Mouse (Mus musculus) heart, embryonic 13.5 days (tissue): ENCODE measurements around the gene Ccr1. TPM values are rescaled to one million over a fixed set of nuclear protein-coding genes. Genes with fewer than 3 reads are reported as not detected.

ENCODE experiments used
- ATAC-seq: fragments of 200-750 bp; cut with Nextera tagmentation; 2 replicates; pipeline ENCODE4 v1.8.0; 2017; ENCODE audit warnings: moderate TSS enrichment; ENCODE audit not compliant: insufficient number of reproducible peaks, low FRiP score, low TSS enrichment; ENCODE audit errors: extremely low read depth
- H3K27ac ChIP-seq: fragments of 300-500 bp; sonication (generic); replicated peaks from 2 replicates; pipeline ENCODE4 v1.5.1; 2015; ENCODE audit warnings: moderate library complexity, mild to moderate bottlenecking, inconsistent platforms
- H3K27me3 ChIP-seq: fragments of 300-500 bp; sonication (generic); replicated peaks from 2 replicates; pipeline ENCODE4 v1.6.1; 2015; ENCODE audit warnings: mild to moderate bottlenecking, inconsistent platforms
- H3K36me3 ChIP-seq: fragments of 300-500 bp; sonication (generic); 2 replicates; pipeline ENCODE4 v1.6.1; 2015; ENCODE audit warnings: mild to moderate bottlenecking, inconsistent platforms
- H3K4me1 ChIP-seq: fragments of 300-500 bp; sonication (generic); 2 replicates; pipeline ENCODE4 v1.6.1; 2015; ENCODE audit warnings: inconsistent platforms
- H3K4me2 ChIP-seq: fragments of 300-500 bp; sonication (generic); 2 replicates; pipeline ENCODE4 v1.6.1; 2015; ENCODE audit warnings: inconsistent platforms, mild to moderate bottlenecking, moderate library complexity
- H3K4me3 ChIP-seq: fragments of 300-500 bp; sonication (generic); 2 replicates; pipeline ENCODE4 v1.5.1; 2015; ENCODE audit warnings: moderate library complexity, mild to moderate bottlenecking, inconsistent platforms
- H3K9ac ChIP-seq: fragments of 300-500 bp; sonication (generic); 2 replicates; pipeline ENCODE4 v1.6.1; 2015; ENCODE audit warnings: inconsistent platforms, mild to moderate bottlenecking, moderate library complexity
- H3K9me3 ChIP-seq: fragments of 300-500 bp; sonication (generic); 2 replicates; pipeline ENCODE4 v1.6.1; 2016; ENCODE audit warnings: inconsistent platforms
- WGBS: fragments of 180-500 bp; shearing (Covaris S2); methylation state at CpG from one replicate; pipeline ENCODE4 v1.1.7; 2015; ENCODE audit warnings: mixed read lengths; 5-methylcytosine and 5-hydroxymethylcytosine counted together
- polyA plus RNA-seq: library from polyadenylated mRNA; unstranded; fragments of >200 nt; fragmentation: Nextera tagmentation; extraction: Ambion mirVana; gene quantifications from 2 replicates; pipeline ENCODE4 v1.2.1, GENCODE M21; 2015

Gene Ccr1
- polyA plus RNA-seq, 1 experiment from 2014 or later = 1.4 TPM

DNA sequence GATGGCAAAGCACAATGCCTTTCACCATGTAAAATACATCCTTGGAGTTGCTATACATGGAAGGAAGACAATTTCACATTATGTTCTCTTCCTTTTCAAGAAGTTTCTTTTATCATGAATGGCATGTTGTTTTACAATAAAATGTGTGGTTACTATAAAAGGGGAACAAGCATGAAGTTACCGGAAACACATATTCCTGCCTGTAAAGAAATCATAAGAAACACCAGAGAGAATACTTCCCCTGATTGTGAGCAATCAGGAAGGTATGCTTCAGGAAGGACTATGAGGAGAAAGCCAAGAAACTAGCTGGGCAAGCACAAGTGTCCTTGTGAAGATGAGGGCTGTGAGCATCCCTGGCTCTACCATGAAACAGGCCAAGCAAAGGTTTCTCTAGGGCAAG is 17.3 kb downstream of the Ccr1 start:
- H3K4me2 ChIP-seq = no peak overlapping the region
- no peak overlapping the region for H3K4me3 ChIP-seq
- no peaks in the 10 kb centered on the region for H3K36me3 ChIP-seq
- no peak overlapping the region for H3K9ac ChIP-seq
- no peak overlapping the region for H3K27ac ChIP-seq
- WGBS = 91% methylated on average over 1 of the region's 1 CpGs
- no peak for ATAC-seq
- H3K4me1 ChIP-seq = no peaks in the 10 kb centered on the region
- no peaks in the 10 kb centered on the region for H3K9me3 ChIP-seq
- H3K27me3 ChIP-seq = no peaks in the 10 kb centered on the region

DNA sequence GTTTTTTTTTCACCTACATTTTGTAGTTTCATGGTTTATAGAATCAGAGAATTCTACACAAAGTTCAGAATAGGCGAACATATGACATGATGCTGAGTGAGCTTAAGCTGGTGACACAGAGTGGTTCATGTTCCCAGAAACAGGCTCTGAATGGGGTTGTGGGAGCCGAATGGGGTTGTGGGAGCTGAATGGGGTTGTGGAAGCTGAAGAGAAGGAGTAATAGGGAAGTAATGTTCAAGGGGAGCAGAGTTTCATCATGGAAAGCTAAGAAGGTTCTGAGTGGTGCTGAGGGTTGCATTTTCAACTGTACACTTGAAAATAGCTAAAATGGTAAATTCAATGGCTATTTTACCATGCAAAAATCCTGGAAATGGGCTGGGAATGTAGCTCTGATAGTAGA is 19.1 kb downstream of the Ccr1 start:
- H3K27me3 ChIP-seq = no peaks in the 10 kb centered on the region
- H3K4me2 ChIP-seq = no peak overlapping the region
- H3K4me3 ChIP-seq = no peak overlapping the region
- 71% methylated on average over 2 of the region's 2 CpGs for WGBS
- H3K4me1 ChIP-seq = no peaks in the 10 kb centered on the region
- H3K36me3 ChIP-seq = no peaks in the 10 kb centered on the region
- no peak overlapping the region for H3K9ac ChIP-seq
- no peaks in the 10 kb centered on the region for H3K9me3 ChIP-seq
- no peak overlapping the region for H3K27ac ChIP-seq
- no peak for ATAC-seq

DNA sequence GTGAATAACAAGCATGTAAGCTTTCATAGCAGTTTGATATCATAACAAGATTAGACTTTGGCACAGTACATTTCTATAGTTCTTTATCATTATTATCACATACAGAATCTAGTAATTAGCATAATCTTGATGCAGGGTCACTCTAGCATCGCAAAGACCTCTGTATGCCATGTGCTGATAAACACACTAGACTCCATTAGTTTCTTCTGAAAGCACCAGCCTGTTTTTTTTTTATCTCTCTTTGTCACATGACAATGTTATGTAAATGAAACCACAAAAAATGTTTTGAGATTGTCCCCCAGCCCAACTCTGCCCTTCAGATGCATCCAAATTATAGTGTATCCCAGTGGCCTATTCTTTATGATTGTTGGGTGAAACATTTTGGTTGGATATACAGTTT is 20.7 kb downstream of the Ccr1 start:
- no peaks in the 10 kb centered on the region for H3K36me3 ChIP-seq
- H3K4me1 ChIP-seq = no peaks in the 10 kb centered on the region
- H3K9ac ChIP-seq = no peak overlapping the region
- H3K4me3 ChIP-seq = no peak overlapping the region
- no peak for ATAC-seq
- no peak overlapping the region for H3K4me2 ChIP-seq
- 60% methylated on average over 1 of the region's 1 CpGs for WGBS
- H3K9me3 ChIP-seq = no peaks in the 10 kb centered on the region
- no peak overlapping the region for H3K27ac ChIP-seq
- H3K27me3 ChIP-seq = no peaks in the 10 kb centered on the region

DNA sequence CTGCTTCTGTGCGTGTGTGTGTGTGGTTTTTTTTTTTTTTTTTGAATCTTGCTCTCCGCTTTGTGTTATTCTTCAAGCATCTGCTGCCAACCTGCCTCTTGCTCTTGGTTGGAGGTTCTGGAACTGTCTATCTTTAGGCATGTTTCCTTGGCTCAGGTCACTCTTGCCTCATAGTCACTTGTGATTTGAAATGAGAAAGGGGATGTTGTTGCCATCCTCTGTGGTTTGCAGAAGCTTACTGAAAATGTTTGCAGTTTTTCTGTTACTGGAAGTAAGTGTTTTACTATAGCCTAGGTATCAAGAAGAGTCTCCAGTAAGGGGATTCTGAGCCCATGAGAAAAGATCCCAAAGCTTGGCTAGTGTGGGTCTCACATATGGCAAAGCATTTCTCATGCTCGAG is 26.5 kb downstream of the Ccr1 start:
- Histone ChIP-seq H3K9me3 (no peaks in the 10 kb centered on the region), H3K36me3 (no peaks in the 10 kb centered on the region), H3K4me3 (no peak overlapping the region), H3K27me3 (no peaks in the 10 kb centered on the region), H3K27ac (no peak overlapping the region), H3K4me1 (peaks cover 13% of the 10 kb centered on the region; the same call in 1 of the 2 replicates), H3K4me2 (no peak overlapping the region), H3K9ac (no peak overlapping the region)
- WGBS = 81% methylated on average over 3 of the region's 3 CpGs
- ATAC-seq = no peak

DNA sequence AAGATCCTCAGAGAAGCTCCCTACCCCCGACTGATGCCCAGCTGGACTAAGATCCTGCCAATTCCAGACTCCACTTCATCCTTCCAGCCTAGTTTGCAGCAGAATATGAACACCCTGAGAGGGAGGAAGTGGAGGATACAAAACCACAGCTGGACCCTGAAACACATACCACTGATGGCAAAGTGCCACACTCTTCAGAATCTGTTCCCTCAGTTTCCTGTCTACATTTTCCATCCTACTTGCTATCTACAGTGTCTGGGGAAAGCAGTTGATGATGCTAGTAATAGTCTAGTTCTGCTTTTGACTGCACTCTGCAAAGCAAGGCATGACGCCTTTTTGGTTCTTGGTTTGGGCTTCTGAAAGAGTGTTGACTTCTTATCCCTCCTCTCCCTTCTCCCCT is 27.2 kb downstream of the Ccr1 start:
- Histone ChIP-seq H3K4me2 (no peak overlapping the region), H3K36me3 (no peaks in the 10 kb centered on the region), H3K27me3 (no peaks in the 10 kb centered on the region), H3K4me3 (no peak overlapping the region), H3K4me1 (peaks cover 13% of the 10 kb centered on the region; the same call in 1 of the 2 replicates), H3K9me3 (no peaks in the 10 kb centered on the region), H3K27ac (peak overlapping the region; percentile 56), H3K9ac (no peak overlapping the region)
- 49% methylated on average over 2 of the region's 2 CpGs for WGBS
- ATAC-seq = no peak

DNA sequence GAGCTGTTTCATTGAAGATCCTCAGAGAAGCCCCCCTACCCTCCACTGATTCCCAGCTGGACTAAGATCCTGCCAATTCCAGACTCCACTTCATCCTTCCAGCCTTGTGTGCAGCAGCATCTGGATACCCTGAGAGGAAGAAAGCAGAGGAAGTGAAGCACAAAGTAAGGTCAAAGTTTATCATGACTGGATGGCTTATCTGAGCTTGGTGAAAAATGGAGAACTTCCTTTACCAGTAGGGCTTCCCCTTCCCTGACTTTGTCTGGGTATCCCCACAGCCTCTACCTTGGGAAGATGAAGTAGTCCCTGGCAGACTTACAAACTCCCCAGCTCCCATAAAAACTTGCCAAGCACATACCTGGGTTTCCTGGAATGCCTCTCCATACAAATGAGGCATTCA is 27.9 kb downstream of the Ccr1 start:
- Histone ChIP-seq H3K9me3 (no peaks in the 10 kb centered on the region), H3K27ac (peak overlapping the region; percentile 56), H3K4me2 (no peak overlapping the region), H3K4me1 (peaks cover 13% of the 10 kb centered on the region; the same call in 1 of the 2 replicates), H3K4me3 (no peak overlapping the region), H3K9ac (no peak overlapping the region), H3K36me3 (no peaks in the 10 kb centered on the region), H3K27me3 (no peaks in the 10 kb centered on the region)
- ATAC-seq = no peak

DNA sequence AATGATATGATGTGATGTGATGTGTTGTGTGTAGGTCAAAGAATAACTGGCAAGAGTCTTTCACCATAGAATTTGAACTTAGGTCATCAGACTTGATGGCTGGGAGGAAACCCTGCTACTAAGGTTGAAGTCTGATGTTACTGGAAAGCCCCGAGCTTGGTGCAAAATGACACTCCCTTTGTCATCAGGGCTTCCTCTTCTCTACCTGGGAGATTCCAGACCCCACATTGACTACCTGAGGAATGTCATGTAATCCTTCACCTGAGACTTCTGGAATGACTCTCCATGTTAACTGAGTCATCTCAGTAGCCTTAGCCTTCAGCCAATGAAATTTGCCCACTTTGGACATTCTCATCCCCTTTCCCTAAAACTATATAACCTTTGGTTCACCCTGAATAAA is 28.3 kb downstream of the Ccr1 start:
- Histone ChIP-seq H3K36me3 (no peaks in the 10 kb centered on the region), H3K4me3 (no peak overlapping the region), H3K9me3 (no peaks in the 10 kb centered on the region), H3K27me3 (no peaks in the 10 kb centered on the region), H3K9ac (no peak overlapping the region), H3K4me1 (peaks cover 13% of the 10 kb centered on the region; the same call in 1 of the 2 replicates), H3K27ac (no peak overlapping the region), H3K4me2 (no peak overlapping the region)
- 56% methylated on average over 1 of the region's 1 CpGs for WGBS
- ATAC-seq = no peak

DNA sequence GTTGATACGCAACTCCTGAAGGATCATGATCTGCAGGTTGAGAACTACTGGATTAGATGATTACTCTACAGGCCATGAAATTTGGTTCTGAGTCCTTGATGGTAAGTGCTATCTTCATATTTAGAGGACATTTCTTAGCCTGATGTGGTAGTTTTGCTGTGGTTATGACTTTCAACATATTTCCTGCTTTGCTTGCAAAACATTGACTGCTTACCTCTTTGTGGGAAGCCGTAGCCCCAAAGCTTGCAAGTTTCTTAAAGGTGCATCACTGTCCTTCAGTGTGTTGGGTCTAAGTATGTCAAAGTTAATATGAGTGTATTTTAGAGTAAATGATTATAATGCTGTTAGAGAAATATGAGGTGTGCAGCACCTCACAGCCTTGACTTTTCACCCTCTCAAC is 30.5 kb downstream of the Ccr1 start:
- Histone ChIP-seq H3K4me3 (no peak overlapping the region), H3K9ac (no peak overlapping the region), H3K27me3 (no peaks in the 10 kb centered on the region), H3K4me2 (no peak overlapping the region), H3K9me3 (no peaks in the 10 kb centered on the region), H3K36me3 (no peaks in the 10 kb centered on the region), H3K27ac (no peak overlapping the region), H3K4me1 (peaks cover 13% of the 10 kb centered on the region; the same call in 1 of the 2 replicates)
- 83% methylated on average over 2 of the region's 2 CpGs for WGBS
- ATAC-seq = no peak

DNA sequence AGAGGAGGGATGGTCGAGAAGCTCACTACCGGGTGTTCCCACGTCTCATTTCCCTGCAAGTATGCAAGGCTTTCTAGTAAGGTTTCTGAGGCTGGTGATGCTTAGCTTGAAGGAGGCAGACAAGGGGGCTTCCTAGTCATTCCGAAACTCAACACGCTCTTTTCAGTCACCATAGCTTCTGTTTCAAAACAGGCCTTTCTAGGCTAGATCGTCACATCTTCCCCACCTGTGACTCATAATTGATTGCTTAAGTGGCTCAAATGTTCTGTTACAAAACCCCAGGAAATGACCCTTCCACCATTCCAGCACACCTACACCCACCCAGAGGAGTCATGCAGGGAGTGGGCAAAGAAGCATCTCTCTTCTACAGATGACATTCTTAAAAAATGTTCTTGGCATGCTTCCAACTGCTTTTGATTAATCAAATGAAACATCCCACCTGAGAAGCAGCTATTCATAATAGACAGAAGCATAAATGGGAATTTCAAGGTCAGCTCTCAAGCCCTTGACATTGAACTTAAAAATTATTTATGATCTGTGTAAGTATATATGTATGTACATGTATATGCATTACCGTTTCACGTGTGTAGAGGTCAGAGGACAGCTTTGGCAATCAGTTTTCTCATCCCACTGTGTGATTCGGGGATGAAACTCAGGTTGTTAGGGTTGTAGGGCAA is 31.8 kb downstream of the Ccr1 start:
- H3K27ac ChIP-seq = no peak overlapping the region

DNA sequence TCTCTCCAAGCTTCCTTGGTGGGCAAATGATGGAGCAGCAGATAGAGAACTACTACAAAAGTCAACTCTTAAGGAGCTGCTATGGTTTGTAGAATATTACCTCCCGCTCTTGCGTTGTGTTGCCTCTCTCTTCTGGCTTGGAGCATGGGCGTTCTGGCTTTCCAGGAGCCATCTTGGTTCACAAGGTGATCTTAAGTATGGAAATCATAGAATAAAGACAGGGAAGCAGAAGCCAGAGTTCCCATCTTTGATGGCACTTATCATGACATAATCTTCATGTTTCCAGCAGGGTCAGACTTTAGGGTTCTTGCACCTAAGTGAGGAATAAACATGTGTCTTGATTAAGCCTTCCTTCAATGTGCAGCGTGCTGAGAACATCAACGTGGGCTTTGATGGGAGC is 32.7 kb downstream of the Ccr1 start:
- Histone ChIP-seq H3K9me3 (no peaks in the 10 kb centered on the region), H3K9ac (no peak overlapping the region), H3K4me3 (no peak overlapping the region), H3K4me2 (no peak overlapping the region), H3K27me3 (no peaks in the 10 kb centered on the region), H3K4me1 (peaks cover 9% of the 10 kb centered on the region), H3K27ac (no peak overlapping the region), H3K36me3 (no peaks in the 10 kb centered on the region)
- 85% methylated on average over 5 of the region's 5 CpGs for WGBS
- no peak for ATAC-seq

More for the DNA sequence above, 31.8 kb downstream of the Ccr1 start:
- no peaks in the 10 kb centered on the region for H3K27me3 ChIP-seq
- H3K9ac ChIP-seq = no peak overlapping the region
- ATAC-seq = no peak
- 78% methylated on average over 9 of the region's 9 CpGs for WGBS
- no peak overlapping the region for H3K4me3 ChIP-seq
- peaks cover 14% of the 10 kb centered on the region for H3K4me1 ChIP-seq
- H3K4me2 ChIP-seq = no peak overlapping the region
- H3K9me3 ChIP-seq = no peaks in the 10 kb centered on the region
- H3K36me3 ChIP-seq = no peaks in the 10 kb centered on the region

DNA sequence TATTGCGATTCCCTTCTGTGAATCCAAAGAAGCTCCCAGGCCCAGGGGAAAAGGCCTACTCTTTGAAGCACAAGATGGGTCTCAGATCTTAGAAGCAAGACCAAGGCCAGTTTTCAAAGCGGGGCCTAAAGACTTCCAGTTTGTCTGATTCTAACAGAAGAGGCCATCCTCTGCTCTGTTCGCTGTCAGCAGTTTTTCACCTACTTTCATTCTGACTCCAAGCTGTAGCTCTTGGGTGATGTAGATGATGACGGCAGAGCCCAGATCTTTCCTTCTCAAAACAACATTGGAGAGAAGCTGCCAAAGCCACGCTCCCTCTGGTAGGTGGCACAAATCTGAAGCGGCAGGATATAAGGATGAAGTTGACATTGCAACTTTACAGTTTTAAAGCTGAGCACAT is 33.1 kb downstream of the Ccr1 start:
- Histone ChIP-seq H3K4me2 (no peak overlapping the region), H3K27me3 (no peaks in the 10 kb centered on the region), H3K36me3 (no peaks in the 10 kb centered on the region), H3K4me3 (no peak overlapping the region), H3K9ac (no peak overlapping the region), H3K9me3 (no peaks in the 10 kb centered on the region), H3K4me1 (peaks cover 10% of the 10 kb centered on the region; the same call in 1 of the 2 replicates), H3K27ac (no peak overlapping the region)
- 76% methylated on average over 6 of the region's 6 CpGs for WGBS
- no peak for ATAC-seq

DNA sequence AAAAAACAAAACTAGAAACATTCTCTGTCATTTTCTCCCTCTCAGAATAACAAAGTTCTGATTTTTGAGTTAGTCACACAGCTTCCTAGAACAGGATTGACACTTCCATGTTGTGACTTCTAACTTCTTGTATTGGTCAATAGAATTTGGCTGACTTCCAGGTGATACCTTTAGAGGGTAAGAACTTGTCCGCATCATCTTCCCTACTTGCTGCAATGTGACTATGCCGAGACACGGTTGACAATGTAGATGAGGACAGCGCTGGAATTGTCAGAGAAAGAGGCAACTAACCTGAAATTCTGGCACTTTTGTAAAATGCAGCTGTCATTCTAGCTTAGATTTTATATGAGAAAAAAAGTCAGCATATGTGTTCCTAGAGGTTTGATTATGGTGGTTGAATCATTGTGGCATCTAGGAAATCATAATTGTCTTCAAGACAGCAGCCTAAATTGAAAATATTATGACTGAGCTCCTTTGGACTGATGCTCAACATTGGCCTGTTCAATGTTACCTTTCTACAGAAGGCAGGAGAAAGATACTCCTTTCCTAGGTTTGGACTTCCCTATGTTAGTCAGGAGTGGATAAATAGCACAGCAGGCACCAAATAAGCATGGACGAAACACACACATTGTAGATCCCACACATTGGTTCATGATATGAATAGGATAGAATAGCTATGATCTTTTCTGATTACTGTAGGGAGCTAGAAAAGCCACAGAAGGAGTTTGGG is 34.6 kb downstream of the Ccr1 start:
- WGBS = 91% methylated on average over 5 of the region's 5 CpGs
- no peak overlapping the region for H3K9ac ChIP-seq
- H3K27ac ChIP-seq = no peak overlapping the region
- no peak for ATAC-seq
- no peaks in the 10 kb centered on the region for H3K27me3 ChIP-seq
- H3K4me1 ChIP-seq = peaks cover 22% of the 10 kb centered on the region
- no peaks in the 10 kb centered on the region for H3K36me3 ChIP-seq
- H3K4me3 ChIP-seq = no peak overlapping the region
- H3K9me3 ChIP-seq = no peaks in the 10 kb centered on the region
- no peak overlapping the region for H3K4me2 ChIP-seq
